Mouse (Mus musculus) hematopoietic stem cell, adult 5-6 weeks (primary cell): ENCODE results near the gene Wap. TPM values are rescaled to one million over a fixed set of nuclear protein-coding genes. Genes with fewer than 3 reads are reported as not detected.

Source experiments
- ATAC-seq, 2 experiments: fragments of 125-278 bp in 1 of 2; replicated peaks in 1 of 2; 2 replicates each; pipeline ENCODE4 v1.8.0; 2016 to 2017; ENCODE audit warnings: inconsistent platforms in 2 of 2, mild to moderate bottlenecking in 2 of 2, moderate number of reproducible peaks in 2 of 2, low read depth in 1 of 2, moderate TSS enrichment in 1 of 2; ENCODE audit not compliant: low FRiP score in 2 of 2, poor library complexity in 2 of 2, severe bottlenecking in 2 of 2, insufficient read depth in 1 of 2, low TSS enrichment in 1 of 2
- total RNA-seq: library from RNA; stranded (forward); fragments of 172-1452, 232-1000 nt; gene quantifications from 2 replicates; pipeline ENCODE4 v1.2.3, GENCODE M21; 2017

Gene Wap
- total RNA-seq, 1 experiment from 2014 or later: not detected

GRCm38 (mm10) chr11:6585748-6586147 is 52.7 kb downstream of the Wap start:
- ATAC-seq: no peak

Other genes starting within 250 kb of the Wap start
- gene Zmiz2, start 249.6 kb downstream of the Wap start, total RNA-seq: 11.1 and 14.8 TPM in 2 replicates
- gene Ppia, start 223.2 kb downstream of the Wap start, total RNA-seq: 1,374 and 1,758 TPM in 2 replicates
- 138 and 152 TPM in 2 replicates for gene H2afv, start 194.2 kb downstream of the Wap start, total RNA-seq
- gene Purb, start 162.7 kb downstream of the Wap start, total RNA-seq: 75.8 and 78.8 TPM in 2 replicates
- 41.4 and 46.3 TPM in 2 replicates for gene Myo1g, start 117.7 kb downstream of the Wap start, total RNA-seq
- gene Ccm2, start 91.8 kb downstream of the Wap start, total RNA-seq: 46.1 and 80.2 TPM in 2 replicates
- gene Nacad, start 32.6 kb downstream of the Wap start, total RNA-seq: 0.05 TPM in 1 of 2 replicates, not detected in the other
- gene Tbrg4, start 12.6 kb downstream of the Wap start, total RNA-seq: 19.9 and 36.6 TPM in 2 replicates
- 0.25 TPM in 1 of 2 replicates, not detected in the other for gene Ramp3, start 19.9 kb upstream of the Wap start, total RNA-seq
- gene Gm11983, start 199.0 kb upstream of the Wap start, total RNA-seq: not detected in 2 replicates